Mouse (Mus musculus): ENCODE results near the gene Fam161a. TPM values are rescaled to one million over a fixed set of nuclear protein-coding genes. Genes with fewer than 3 reads are reported as not detected.

Gene Fam161a
- total and polyA plus RNA-seq, 3 experiments, result 1.4 to 2.0 (median 1.5) TPM

GRCm38 (mm10) chr11:23020841-23021240 is 13.5 kb downstream of the Fam161a start:
- no peak for TF ChIP-seq EP300 (IDR thresholded peaks at IDR 0.05; ENCODE audit: low read length)
- no peak for TF ChIP-seq USF1 (IDR thresholded peaks at IDR 0.05; ENCODE audit: low read depth, low read length)
- TF ChIP-seq NELFE (IDR thresholded peaks at IDR 0.05; ENCODE audit: low read depth, low read length), result no peak
- no peak overlapping the region for H3K27ac ChIP-seq (ENCODE audit: insufficient read depth, low read depth)
- H3K27me3 ChIP-seq (replicated peaks), result no peaks in the 10 kb centered on the region
- peaks cover 0 to 3% of the 10 kb centered on the region in 2 experiments for H3K36me3 ChIP-seq (replicated peaks in 1 of 2; ENCODE audit: control insufficient read depth in 1 of 2, insufficient read depth in 1 of 2, low read length in 1 of 2)
- H3K4me1 ChIP-seq (ENCODE audit: control insufficient read depth in 1 of 2, insufficient read depth in 2 of 2), result peaks cover 0 to 13% of the 10 kb centered on the region in 2 experiments; a peak in 2 of 4 replicates
- no peak for DNase-seq (ENCODE audit: extremely low read depth)
- H3K9me3 ChIP-seq (replicated peaks; ENCODE audit: low read length), result peaks cover 6% of the 10 kb centered on the region
- H3K4me2 ChIP-seq (ENCODE audit: insufficient read depth, low read depth, poor library complexity, severe bottlenecking), result no peak overlapping the region
- no peak overlapping the region for H3K9ac ChIP-seq (ENCODE audit: insufficient read depth, low read depth)
- in situ Hi-C loops (cut with MboI; ENCODE audit: low pct_ligation_motif_present, low pct_unique_long_range_greater_than_20kb, low sequenced_read_pairs) (no loop called here), dilution Hi-C loops (cut with MboI; ENCODE audit: extremely low pct_ligation_motif_present, extremely low pct_unique_long_range_greater_than_20kb, low sequenced_read_pairs) (no loop called here)
- no peak overlapping the region for H3K4me3 ChIP-seq (replicated peaks in 1 of 3; ENCODE audit: low read depth in 2 of 3, low read length in 2 of 3, poor library complexity in 1 of 3)
- H3K79me2 ChIP-seq (replicated peaks; ENCODE audit: control insufficient read depth, extremely low read depth, insufficient read depth, poor library complexity, severe bottlenecking), result no peaks in the 10 kb centered on the region

- H3K4me1 ChIP-seq (ENCODE audit: control insufficient read depth in 1 of 2, insufficient read depth in 2 of 2), result peaks cover 0 to 10% of the 10 kb centered on the region in 2 experiments; a peak in 2 of 4 replicates
- no peak overlapping the region for H3K27ac ChIP-seq (ENCODE audit: insufficient read depth, low read depth)
- DNase-seq (ENCODE audit: extremely low read depth), result no peak
- H3K4me3 ChIP-seq (replicated peaks in 1 of 3; ENCODE audit: low read depth in 2 of 3, low read length in 2 of 3, poor library complexity in 1 of 3), result no peak overlapping the region
- TF ChIP-seq ELF1 (IDR thresholded peaks at IDR 0.05; ENCODE audit: low read depth, low read length), result peak; percentile 95
- TF ChIP-seq HCFC1 (IDR thresholded peaks at IDR 0.05; ENCODE audit: low read depth, low read length), result peak; percentile 70
- no peak for TF ChIP-seq TBP (conservative IDR thresholded peaks at IDR 0.05; ENCODE audit: low read depth, low read length)
- peak; percentile 49; the same call in 1 of the 2 replicates for TF ChIP-seq IRF4 (IDR thresholded peaks at IDR 0.05; ENCODE audit: low read depth, low read length)
- TF ChIP-seq TCF12 (IDR thresholded peaks at IDR 0.05; ENCODE audit: low read depth, low read length), result no peak
- no peak for TF ChIP-seq NELFE (IDR thresholded peaks at IDR 0.05; ENCODE audit: low read depth, low read length)
- TF ChIP-seq KAT2A (IDR thresholded peaks at IDR 0.05; ENCODE audit: insufficient replicate concordance, low read length), result no peak
- no peak for TF ChIP-seq CHD1 (IDR thresholded peaks at IDR 0.05; ENCODE audit: low read depth, low read length)
- TF ChIP-seq BHLHE40 (IDR thresholded peaks at IDR 0.05; ENCODE audit: low read depth, low read length), result no peak
- TF ChIP-seq MAFK (IDR thresholded peaks at IDR 0.05; ENCODE audit: insufficient replicate concordance, low read length), result no peak
- TF ChIP-seq ZC3H11A (IDR thresholded peaks at IDR 0.05; ENCODE audit: low read depth, low read length), result no peak
- no peak for TF ChIP-seq MYC (IDR thresholded peaks at IDR 0.05; ENCODE audit: low read depth, low read length)
- no peak for TF ChIP-seq MAZ (IDR thresholded peaks at IDR 0.05; ENCODE audit: low read depth, low read length)
- no peak for TF ChIP-seq JUN (IDR thresholded peaks at IDR 0.05; ENCODE audit: insufficient read depth, low read depth, low read length)
- no peak for TF ChIP-seq MAX (IDR thresholded peaks at IDR 0.05; ENCODE audit: low read length)
- TF ChIP-seq POLR2AphosphoS2 (IDR thresholded peaks at IDR 0.05; ENCODE audit: low read depth, low read length), result no peak
- TF ChIP-seq PAX5 (IDR thresholded peaks at IDR 0.05; ENCODE audit: low read length), result no peak
- no peak for TF ChIP-seq CTCF (conservative IDR thresholded peaks at IDR 0.05 in 1 of 2, IDR thresholded peaks at IDR 0.05 in 1 of 2; ENCODE audit: low read depth in 2 of 2, low read length in 2 of 2)
- TF ChIP-seq MXI1 (IDR thresholded peaks at IDR 0.05; ENCODE audit: low read depth, low read length), result no peak
- TF ChIP-seq EP300 (IDR thresholded peaks at IDR 0.05; ENCODE audit: low read length), result peak; percentile 63
- no peak for TF ChIP-seq ZMIZ1 (IDR thresholded peaks at IDR 0.05; ENCODE audit: low read depth, low read length)
- no peak for TF ChIP-seq USF2 (conservative IDR thresholded peaks at IDR 0.05; ENCODE audit: low read depth, low read length)
- no peak for TF ChIP-seq RAD21 (IDR thresholded peaks at IDR 0.05; ENCODE audit: low read depth, low read length)
- no peak for TF ChIP-seq POLR2A (IDR thresholded peaks at IDR 0.05; ENCODE audit: low read depth, low read length)
- no peak for TF ChIP-seq E2F4 (IDR thresholded peaks at IDR 0.05; ENCODE audit: insufficient replicate concordance, low read depth, low read length)
- TF ChIP-seq GABPA (IDR thresholded peaks at IDR 0.05; ENCODE audit: insufficient replicate concordance, low read depth, low read length), result no peak
- TF ChIP-seq USF1 (IDR thresholded peaks at IDR 0.05; ENCODE audit: low read depth, low read length), result no peak
- TF ChIP-seq ZNF384 (IDR thresholded peaks at IDR 0.05; ENCODE audit: low read depth, low read length), result no peak
- TF ChIP-seq NRF1 (IDR thresholded peaks at IDR 0.05; ENCODE audit: low read depth, low read length), result no peak
- H3K9ac ChIP-seq (ENCODE audit: insufficient read depth, low read depth), result no peak overlapping the region
- dilution Hi-C loops (cut with MboI; ENCODE audit: extremely low pct_ligation_motif_present, extremely low pct_unique_long_range_greater_than_20kb, low sequenced_read_pairs), result no loop called here
- in situ Hi-C loops (cut with MboI; ENCODE audit: low pct_ligation_motif_present, low pct_unique_long_range_greater_than_20kb, low sequenced_read_pairs), result no loop called here
- H3K4me2 ChIP-seq (ENCODE audit: insufficient read depth, low read depth, poor library complexity, severe bottlenecking), result no peak overlapping the region
- H3K27me3 ChIP-seq (replicated peaks), result no peaks in the 10 kb centered on the region
- H3K36me3 ChIP-seq (replicated peaks in 1 of 2; ENCODE audit: control insufficient read depth in 1 of 2, insufficient read depth in 1 of 2, low read length in 1 of 2), result peaks cover 0 to 2% of the 10 kb centered on the region in 2 experiments
- H3K9me3 ChIP-seq (replicated peaks; ENCODE audit: low read length), result peaks cover 4% of the 10 kb centered on the region
- H3K79me2 ChIP-seq (replicated peaks; ENCODE audit: control insufficient read depth, extremely low read depth, insufficient read depth, poor library complexity, severe bottlenecking), result no peaks in the 10 kb centered on the region
Observed at GRCm38 (mm10) chr11:23023155-23023554, 15.8 kb downstream of the Fam161a start.

All from CH12.LX (cell line).